Mouse (Mus musculus) monocyte, adult 2 months (primary cell): Measurements from ENCODE around the gene Olfr223.
"Not testable (repeated sequence)": the region's sequence is repeated elsewhere in the genome, so short reads cannot be mapped to it uniquely, and the experiment has no call there.

Experiments
- DNase-seq, 2 experiments: peaks; one replicate each; pipeline ENCODE4 v3.0.0; 2022; ENCODE audit warnings: low spot score in 2 of 2, low read depth in 1 of 2

The Olfr223 gene

GRCm38 (mm10) chr11:59593189-59593588, at the start of gene Olfr223:
TSS of gene Olfr223 (minus strand) at chr11:59593289.
- DNase-seq: no peak

GRCm38 (mm10) chr11:59642420-59642819, 49.3 kb upstream of the Olfr223 start:
- DNase-seq: no peak

- no peak for DNase-seq
Observed at GRCm38 (mm10) chr11:59641227-59641626, 48.1 kb upstream of the Olfr223 start.

GRCm38 (mm10) chr11:59639957-59640643, 47.0 kb upstream of the Olfr223 start:
- DNase-seq: no peak

- peak in 1 of 2 experiments; percentile 28 for DNase-seq
Observed at GRCm38 (mm10) chr11:59636695-59637414, 43.8 kb upstream of the Olfr223 start.

GRCm38 (mm10) chr11:59635821-59636694, 43.0 kb upstream of the Olfr223 start:
- DNase-seq: no peak

- DNase-seq: no peak
Observed at GRCm38 (mm10) chr11:59635251-59635795, 42.2 kb upstream of the Olfr223 start.

- DNase-seq: no peak
Observed at GRCm38 (mm10) chr11:59634001-59634660, 41.0 kb upstream of the Olfr223 start.

- DNase-seq: peak; percentile 39 to 60
Observed at GRCm38 (mm10) chr11:59633037-59633436, 39.9 kb upstream of the Olfr223 start.

- DNase-seq: no peak
Observed at GRCm38 (mm10) chr11:59631980-59632379, 38.9 kb upstream of the Olfr223 start.

- DNase-seq: no peak
Observed at GRCm38 (mm10) chr11:59629871-59630270, 36.8 kb upstream of the Olfr223 start.

- no peak for DNase-seq
Observed at GRCm38 (mm10) chr11:59628177-59628576, 35.1 kb upstream of the Olfr223 start.

GRCm38 (mm10) chr11:59626192-59626591, 33.1 kb upstream of the Olfr223 start:
- DNase-seq: no peak

- DNase-seq: peak in 1 of 2 experiments; percentile 29
Observed at GRCm38 (mm10) chr11:59624017-59624630, 31.0 kb upstream of the Olfr223 start.

- no peak for DNase-seq
Observed at GRCm38 (mm10) chr11:59622214-59622613, 29.1 kb upstream of the Olfr223 start.

GRCm38 (mm10) chr11:59616986-59617385, 23.9 kb upstream of the Olfr223 start:
- DNase-seq: not testable (repeated sequence)

- DNase-seq: no peak
Observed at GRCm38 (mm10) chr11:59614120-59614519, 21.0 kb upstream of the Olfr223 start.

- DNase-seq: no peak
Observed at GRCm38 (mm10) chr11:59611646-59612045, 18.6 kb upstream of the Olfr223 start.

GRCm38 (mm10) chr11:59602287-59602686, 9.2 kb upstream of the Olfr223 start:
- DNase-seq: no peak

GRCm38 (mm10) chr11:59600872-59601271, 7.8 kb upstream of the Olfr223 start:
- no peak for DNase-seq
